Mouse (Mus musculus) CH12.LX (cell line): ENCODE results near the gene Nfia. TPM values are rescaled to one million over a fixed set of nuclear protein-coding genes. Genes with fewer than 3 reads are reported as not detected.

Experiments
- DNase-seq: peaks from one replicate; pipeline ENCODE4 v3.0.0-alpha.2; 2013; ENCODE audit errors: extremely low read depth
- H3K27ac ChIP-seq: 2 replicates; pipeline ENCODE4 v1.5.1; 2012; ENCODE audit warnings: low read depth, mild to moderate bottlenecking, control low read depth, moderate library complexity; ENCODE audit not compliant: insufficient read depth
- H3K27me3 ChIP-seq: replicated peaks from 2 replicates; pipeline ENCODE3; 2012; ENCODE audit warnings: inconsistent platforms
- H3K36me3 ChIP-seq, 2 experiments: replicated peaks in 1 of 2; 2 replicates each; pipeline versions ENCODE3 to v1.6.1; 2012; ENCODE audit warnings: inconsistent platforms in 1 of 2, low read length in 1 of 2, mild to moderate bottlenecking in 1 of 2, mixed read lengths in 1 of 2, moderate library complexity in 1 of 2; ENCODE audit not compliant: control insufficient read depth in 1 of 2, insufficient read depth in 1 of 2
- H3K4me1 ChIP-seq, 2 experiments: 2 replicates each; pipeline ENCODE4 v1.6.1; 2012; ENCODE audit warnings: inconsistent platforms in 1 of 2, moderate library complexity in 1 of 2; ENCODE audit not compliant: insufficient read depth in 2 of 2, control insufficient read depth in 1 of 2
- H3K4me2 ChIP-seq: 2 replicates; pipeline ENCODE4 v1.6.1; 2012; ENCODE audit warnings: low read depth, mild to moderate bottlenecking, control low read depth; ENCODE audit not compliant: poor library complexity, insufficient read depth, severe bottlenecking
- H3K4me3 ChIP-seq, 3 experiments: fragments of 150-350 bp in 1 of 3; sonication (generic) in 1 of 3; replicated peaks in 1 of 3; 2 replicates each; pipeline versions ENCODE3 to v1.5.1; 2011 to 2012; ENCODE audit warnings: low read depth in 2 of 3, low read length in 2 of 3, mild to moderate bottlenecking in 2 of 3, moderate library complexity in 2 of 3, control low read depth in 1 of 3, improper control_type of control experiment in 1 of 3, inconsistent platforms in 1 of 3, mixed read lengths in 1 of 3; ENCODE audit not compliant: poor library complexity in 1 of 3
- H3K79me2 ChIP-seq: replicated peaks from 2 replicates; pipeline ENCODE4 v1.6.1; 2012; ENCODE audit warnings: mild to moderate bottlenecking, moderate library complexity; ENCODE audit not compliant: control insufficient read depth, poor library complexity, insufficient read depth, severe bottlenecking; ENCODE audit errors: extremely low read depth
- H3K9ac ChIP-seq: 2 replicates; pipeline ENCODE4 v1.6.1; 2012; ENCODE audit warnings: low read depth, mild to moderate bottlenecking, control low read depth, moderate library complexity; ENCODE audit not compliant: insufficient read depth
- H3K9me3 ChIP-seq: replicated peaks from 2 replicates; pipeline ENCODE3; 2012; ENCODE audit warnings: low read length, inconsistent platforms, mixed read lengths
- BHLHE40 ChIP-seq: IDR thresholded peaks from 2 replicates; pipeline ENCODE4 v1.6.1; 2011; ENCODE audit warnings: mild to moderate bottlenecking, low read depth, low read length, improper control_type of control experiment
- CHD1 ChIP-seq: IDR thresholded peaks from 2 replicates; pipeline ENCODE4 v1.6.1; 2012; ENCODE audit warnings: low read depth, low read length, improper control_type of control experiment, inconsistent platforms
- CHD2 ChIP-seq: IDR thresholded peaks from 2 replicates; pipeline ENCODE4 v1.6.1; 2011; ENCODE audit warnings: low read length, improper control_type of control experiment
- CTCF ChIP-seq, 2 experiments: IDR thresholded peaks in 1 of 2; conservative IDR thresholded peaks in 1 of 2; 2 replicates each; pipeline ENCODE4 v1.5.1; 2011 to 2012; ENCODE audit warnings: low read depth in 2 of 2, low read length in 2 of 2, improper control_type of control experiment in 1 of 2, inconsistent platforms in 1 of 2, mild to moderate bottlenecking in 1 of 2, moderate library complexity in 1 of 2
- EP300 ChIP-seq: IDR thresholded peaks from 2 replicates; pipeline ENCODE4 v1.6.1; 2011; ENCODE audit warnings: low read length, improper control_type of control experiment
- ETS1 ChIP-seq: conservative IDR thresholded peaks from 2 replicates; pipeline ENCODE4 v1.6.1; 2012; ENCODE audit warnings: low read depth, mild to moderate bottlenecking, inconsistent platforms, low read length, improper control_type of control experiment, moderate library complexity
- JUN ChIP-seq: IDR thresholded peaks from 2 replicates; pipeline ENCODE4 v1.6.1; 2011; ENCODE audit warnings: low read depth, mild to moderate bottlenecking, low read length, improper control_type of control experiment, moderate library complexity; ENCODE audit not compliant: insufficient read depth
- JUND ChIP-seq: conservative IDR thresholded peaks from 2 replicates; pipeline ENCODE4 v1.6.1; 2011; ENCODE audit warnings: low read depth, low read length, improper control_type of control experiment
- MAFK ChIP-seq: IDR thresholded peaks from 2 replicates; pipeline ENCODE4 v1.6.1; 2011; ENCODE audit warnings: low read length, improper control_type of control experiment; ENCODE audit not compliant: insufficient replicate concordance
- MAX ChIP-seq: IDR thresholded peaks from 2 replicates; pipeline ENCODE4 v1.6.1; 2011; ENCODE audit warnings: low read length, improper control_type of control experiment
- MYC ChIP-seq: IDR thresholded peaks from 2 replicates; pipeline ENCODE4 v1.6.1; 2011; ENCODE audit warnings: low read depth, mild to moderate bottlenecking, improper control_type of control experiment, low read length
- NELFE ChIP-seq: IDR thresholded peaks from 2 replicates; pipeline ENCODE4 v1.6.1; 2011; ENCODE audit warnings: low read depth, low read length, improper control_type of control experiment
- POLR2A ChIP-seq: IDR thresholded peaks from 2 replicates; pipeline ENCODE4 v1.6.1; 2011; ENCODE audit warnings: low read depth, mild to moderate bottlenecking, improper control_type of control experiment, low read length
- POLR2AphosphoS2 ChIP-seq: IDR thresholded peaks from 2 replicates; pipeline ENCODE4 v1.6.1; 2011; ENCODE audit warnings: low read depth, low read length, improper control_type of control experiment
- TBP ChIP-seq: conservative IDR thresholded peaks from 2 replicates; pipeline ENCODE4 v1.6.1; 2011; ENCODE audit warnings: low read depth, low read length, improper control_type of control experiment
- TCF12 ChIP-seq: IDR thresholded peaks from 2 replicates; pipeline ENCODE4 v1.6.1; 2014; ENCODE audit warnings: low read depth, mild to moderate bottlenecking, inconsistent platforms, low read length, improper control_type of control experiment
- USF1 ChIP-seq: IDR thresholded peaks from 2 replicates; pipeline ENCODE4 v1.6.1; 2014; ENCODE audit warnings: low read depth, mild to moderate bottlenecking, inconsistent platforms, low read length, improper control_type of control experiment
- ZKSCAN1 ChIP-seq: IDR thresholded peaks from 2 replicates; pipeline ENCODE4 v1.6.1; 2012; ENCODE audit warnings: low read depth, inconsistent platforms, low read length, improper control_type of control experiment, borderline replicate concordance
- ZMIZ1 ChIP-seq: IDR thresholded peaks from 2 replicates; pipeline ENCODE4 v1.6.1; 2012; ENCODE audit warnings: low read depth, mild to moderate bottlenecking, inconsistent platforms, low read length, improper control_type of control experiment
- ZNF384 ChIP-seq: IDR thresholded peaks from 2 replicates; pipeline ENCODE4 v1.6.1; 2012; ENCODE audit warnings: low read depth, low read length, improper control_type of control experiment, inconsistent platforms
- dilution Hi-C: fragments of 300-500 bp; cut with MboI; formaldehyde crosslinking; loops from 2 replicates; pipeline ENCODE4 v1.14.3; 2020; ENCODE audit warnings: low sequenced_read_pairs; ENCODE audit not compliant: extremely low pct_unique_long_range_greater_than_20kb, extremely low pct_ligation_motif_present
- in situ Hi-C: fragments of 300-500 bp; cut with MboI; formaldehyde crosslinking; loops from 3 replicates; pipeline ENCODE4 v1.14.3; 2019; ENCODE audit warnings: low sequenced_read_pairs, low pct_ligation_motif_present, low pct_unique_long_range_greater_than_20kb, mixed read lengths
- polyA plus RNA-seq: library from polyadenylated mRNA; unstranded; fragments of >175 nt; gene quantifications from 2 replicates; pipeline ENCODE4 v1.2.1, GENCODE M21; 2012; ENCODE audit warnings: low read depth; ENCODE audit not compliant: insufficient read length
- total RNA-seq, 2 experiments: library from RNA; depleted of rRNA; stranded (reverse); fragments of 300-350 nt in 1 of 2; fragments of >200 nt in 1 of 2; gene quantifications; 2 replicates each; pipeline ENCODE4 v1.2.3; 2012 to 2014

The Nfia gene
- total and polyA plus RNA-seq, 3 experiments, result not detected

DNA sequence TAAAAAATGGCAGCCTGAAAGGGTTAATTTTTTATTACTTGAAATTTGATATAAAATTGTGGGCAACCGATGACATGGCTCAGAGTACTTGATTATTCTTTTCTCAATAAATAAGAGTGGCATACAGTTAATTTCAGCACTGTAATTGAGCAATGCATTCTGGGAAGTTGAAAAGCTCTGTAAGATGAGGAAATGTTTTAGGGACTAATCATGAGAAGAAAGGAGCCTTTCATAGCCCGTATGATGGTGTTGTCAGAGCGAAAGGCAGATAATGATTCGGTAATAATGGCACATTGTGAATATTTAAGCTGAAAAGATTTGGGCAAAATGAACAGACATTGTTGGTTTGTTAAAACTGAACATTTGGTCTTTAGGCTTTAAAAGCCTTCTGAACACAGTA lies 133.3 kb downstream of the Nfia start:
- Histone ChIP-seq H3K9me3 (peaks cover 41% of the 10 kb centered on the region), H3K4me3 (no peak overlapping the region), H3K4me2 (no peak overlapping the region), H3K36me3 (no peaks in the 10 kb centered on the region), H3K79me2 (no peaks in the 10 kb centered on the region), H3K27ac (no peak overlapping the region), H3K4me1 (no peaks in the 10 kb centered on the region), H3K9ac (no peak overlapping the region), H3K27me3 (no peaks in the 10 kb centered on the region)
- dilution Hi-C loops (no loop called here), in situ Hi-C loops (no loop called here)
- no peak for DNase-seq
- TF ChIP-seq TCF12 (no peak), ZNF384 (no peak)

DNA sequence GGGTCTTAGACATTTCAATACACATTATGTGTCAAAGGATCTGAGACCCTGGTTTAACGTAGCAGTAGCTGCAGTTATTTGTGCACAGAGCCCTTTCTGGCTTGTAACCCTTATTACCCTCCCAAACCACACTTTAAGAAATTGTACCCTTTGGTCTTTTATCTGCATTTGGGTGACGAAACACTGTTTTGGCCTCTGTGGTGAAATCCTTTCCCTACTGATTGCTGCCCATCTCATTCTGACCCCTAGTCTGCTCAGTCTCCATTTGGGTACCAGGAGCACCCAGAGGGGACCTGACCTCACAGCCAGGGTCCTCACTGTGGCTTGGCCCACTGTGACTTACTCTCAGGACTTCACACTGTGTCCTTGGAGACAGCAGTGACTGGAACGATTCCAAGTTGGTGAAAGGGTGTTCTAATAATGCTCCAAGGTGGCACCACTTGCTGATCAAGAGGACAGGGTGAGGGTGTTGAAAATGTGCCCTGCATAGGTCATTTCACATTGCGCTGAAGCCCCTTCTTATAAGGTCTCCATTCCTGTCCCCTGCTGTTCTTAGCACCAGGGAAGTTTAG lies 136.1 kb downstream of the Nfia start:
- H3K4me3 ChIP-seq, result no peak overlapping the region
- dilution Hi-C loops, result no loop called here
- in situ Hi-C loops, result no loop called here
- no peaks in the 10 kb centered on the region for H3K4me1 ChIP-seq
- no peak for DNase-seq
- H3K4me2 ChIP-seq, result no peak overlapping the region
- H3K27me3 ChIP-seq, result no peaks in the 10 kb centered on the region
- no peak for TF ChIP-seq MAFK
- TF ChIP-seq ZNF384, result no peak
- no peak for TF ChIP-seq TCF12
- no peak for TF ChIP-seq ZMIZ1
- no peak for TF ChIP-seq CHD2
- TF ChIP-seq POLR2A, result no peak
- no peak for TF ChIP-seq NELFE
- TF ChIP-seq ETS1, result no peak
- TF ChIP-seq CHD1, result no peak
- no peak for TF ChIP-seq JUN
- no peak for TF ChIP-seq TBP
- no peak for TF ChIP-seq MAX
- peaks cover 42% of the 10 kb centered on the region for H3K9me3 ChIP-seq
- H3K27ac ChIP-seq, result no peak overlapping the region
- no peaks in the 10 kb centered on the region for H3K36me3 ChIP-seq
- no peaks in the 10 kb centered on the region for H3K79me2 ChIP-seq
- no peak overlapping the region for H3K9ac ChIP-seq

DNA sequence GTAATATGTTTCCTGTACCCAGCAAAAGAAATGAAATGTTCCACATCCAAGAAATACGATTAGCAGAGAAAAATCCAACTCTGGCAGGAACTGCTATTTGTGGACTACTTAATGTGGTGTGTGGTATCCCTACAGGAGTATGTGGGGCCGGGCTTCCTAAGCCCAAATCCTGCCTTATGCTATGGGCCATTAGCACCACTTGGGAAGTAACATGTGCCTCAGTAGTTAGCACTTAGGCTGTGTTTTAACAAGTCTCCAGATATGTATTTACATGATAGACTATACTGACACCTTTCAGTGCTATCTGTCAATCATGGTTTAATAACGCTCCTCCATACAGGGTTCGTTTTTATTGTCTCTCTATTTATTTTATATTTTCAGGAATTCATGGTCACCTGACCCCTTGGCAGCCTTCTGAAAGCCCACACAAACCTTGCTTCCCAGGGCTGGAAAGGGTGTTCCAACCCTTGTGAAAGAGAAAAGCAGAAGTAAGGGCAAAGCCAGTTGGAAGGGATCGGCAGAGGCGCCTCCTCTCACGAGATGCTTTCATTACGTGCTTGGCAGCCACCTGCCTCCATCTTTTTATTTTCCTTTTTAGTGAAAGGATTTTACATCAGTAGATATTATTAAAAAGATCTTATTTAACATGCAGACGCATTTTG lies 137.7 kb downstream of the Nfia start:
- Histone ChIP-seq H3K4me1 (no peaks in the 10 kb centered on the region), H3K27me3 (no peaks in the 10 kb centered on the region), H3K36me3 (no peaks in the 10 kb centered on the region), H3K79me2 (no peaks in the 10 kb centered on the region), H3K9me3 (peaks cover 49% of the 10 kb centered on the region), H3K27ac (no peak overlapping the region), H3K9ac (no peak overlapping the region)
- no peak for DNase-seq
- dilution Hi-C loops (no loop called here), in situ Hi-C loops (no loop called here)
- TF ChIP-seq POLR2AphosphoS2, result no peak
- no peak for TF ChIP-seq EP300
- TF ChIP-seq BHLHE40, result no peak
- no peak for TF ChIP-seq ETS1
- no peak for TF ChIP-seq NELFE
- TF ChIP-seq POLR2A, result no peak
- no peak for TF ChIP-seq CTCF (conservative IDR thresholded peaks at IDR 0.05 in 1 of 2, IDR thresholded peaks at IDR 0.05 in 1 of 2; ENCODE audit: low read depth in 2 of 2, low read length in 2 of 2)
- TF ChIP-seq MYC, result no peak
- TF ChIP-seq JUND, result no peak
- TF ChIP-seq USF1, result no peak
- no peak for TF ChIP-seq TBP
- TF ChIP-seq ZKSCAN1, result no peak
- no peak for TF ChIP-seq ZMIZ1
- TF ChIP-seq, all 38 proteins: peak for 0
- Histone ChIP-seq H3K4me2 (no peak overlapping the region), H3K4me3 (no peak overlapping the region)
